Mouse (Mus musculus) C2C12 (cell line): Measurements from ENCODE around the gene Glp1r. TPM values are rescaled to one million over a fixed set of nuclear protein-coding genes. Genes with fewer than 3 reads are reported as not detected.
A peak's percentile ranks its signal among the peaks of the same experiment; 100 is the strongest.

Experiments
- H3K27me3 ChIP-seq: one replicate; pipeline ENCODE4 v1.6.1; 2011; ENCODE audit not compliant: control insufficient read depth, insufficient read depth, insufficient read length
- H3K36me3 ChIP-seq: one replicate; pipeline ENCODE4 v1.6.1; 2011; ENCODE audit not compliant: control insufficient read depth, insufficient read depth
- H3K4me3 ChIP-seq: one replicate; pipeline ENCODE4 v1.5.1; 2011; ENCODE audit warnings: mild to moderate bottlenecking, control low read depth; ENCODE audit not compliant: poor library complexity, insufficient read depth, severe bottlenecking
- H3K79me2 ChIP-seq: one replicate; pipeline ENCODE4 v1.6.1; 2011; ENCODE audit not compliant: control insufficient read depth, insufficient read depth
- H3K79me3 ChIP-seq: one replicate; pipeline ENCODE4 v1.6.1; 2011; ENCODE audit warnings: low read depth, control low read depth
- H3ac ChIP-seq: one replicate; pipeline ENCODE3; 2011; ENCODE audit warnings: low read depth; ENCODE audit not compliant: control insufficient read depth, insufficient read length
- CEBPB ChIP-seq: IDR thresholded peaks from one replicate; pipeline ENCODE4 v1.6.1; 2011; ENCODE audit warnings: low read depth, mild to moderate bottlenecking, control low read depth, moderate library complexity
- CTCF ChIP-seq: IDR thresholded peaks from one replicate; pipeline ENCODE4 v1.5.1; 2011; ENCODE audit not compliant: control insufficient read depth, insufficient read depth, insufficient read length
- FOSL1 ChIP-seq: IDR thresholded peaks from one replicate; pipeline ENCODE4 v1.8.0; 2011; ENCODE audit warnings: mild to moderate bottlenecking, low read length; ENCODE audit not compliant: poor library complexity, insufficient read depth, severe bottlenecking
- MAX ChIP-seq: IDR thresholded peaks from one replicate; pipeline ENCODE4 v1.6.1; 2011; ENCODE audit warnings: mild to moderate bottlenecking, control low read depth
- MYOD1 ChIP-seq: IDR thresholded peaks from one replicate; pipeline ENCODE4 v1.6.1; 2011; ENCODE audit warnings: low read depth; ENCODE audit not compliant: control insufficient read depth, insufficient read length
- MYOG ChIP-seq: IDR thresholded peaks from one replicate; pipeline ENCODE4 v1.6.1; 2011; ENCODE audit not compliant: control insufficient read depth, insufficient read length; ENCODE audit errors: extremely low read depth
- USF1 ChIP-seq: IDR thresholded peaks from one replicate; pipeline ENCODE4 v1.6.1; 2011; ENCODE audit warnings: low read depth, mild to moderate bottlenecking, control low read depth, moderate library complexity
- polyA plus RNA-seq: library from polyadenylated mRNA; unstranded; fragments of >200 nt; fragmentation: generic; extraction: Trizol; gene quantifications from one replicate; pipeline ENCODE4 v1.2.1, GENCODE M21; 2012; ENCODE audit warnings: missing spikeins

The Glp1r gene
- polyA plus RNA-seq, 1 experiment, result 0.80 TPM

GRCm38 (mm10) chr17:30904096-30904495, 2.5 kb downstream of the Glp1r start:
- TF ChIP-seq CTCF, result no peak
- no peak for TF ChIP-seq MAX
- TF ChIP-seq FOSL1, result no peak
- no peak for TF ChIP-seq MYOG
- no peak for TF ChIP-seq USF1
- Histone ChIP-seq H3ac (no peak overlapping the region), H3K36me3 (no peaks in the 10 kb centered on the region), H3K4me3 (no peak overlapping the region), H3K79me2 (no peaks in the 10 kb centered on the region), H3K79me3 (no peaks in the 10 kb centered on the region), H3K27me3 (peaks cover 12% of the 10 kb centered on the region)

GRCm38 (mm10) chr17:30907577-30907976, 6.0 kb downstream of the Glp1r start:
- Histone ChIP-seq H3K4me3 (no peak overlapping the region), H3K27me3 (no peaks in the 10 kb centered on the region), H3K79me3 (no peaks in the 10 kb centered on the region), H3ac (no peak overlapping the region), H3K79me2 (no peaks in the 10 kb centered on the region), H3K36me3 (no peaks in the 10 kb centered on the region)
- TF ChIP-seq MYOG, result no peak
- no peak for TF ChIP-seq CTCF
- peak; percentile 75 for TF ChIP-seq MYOD1

DNA sequence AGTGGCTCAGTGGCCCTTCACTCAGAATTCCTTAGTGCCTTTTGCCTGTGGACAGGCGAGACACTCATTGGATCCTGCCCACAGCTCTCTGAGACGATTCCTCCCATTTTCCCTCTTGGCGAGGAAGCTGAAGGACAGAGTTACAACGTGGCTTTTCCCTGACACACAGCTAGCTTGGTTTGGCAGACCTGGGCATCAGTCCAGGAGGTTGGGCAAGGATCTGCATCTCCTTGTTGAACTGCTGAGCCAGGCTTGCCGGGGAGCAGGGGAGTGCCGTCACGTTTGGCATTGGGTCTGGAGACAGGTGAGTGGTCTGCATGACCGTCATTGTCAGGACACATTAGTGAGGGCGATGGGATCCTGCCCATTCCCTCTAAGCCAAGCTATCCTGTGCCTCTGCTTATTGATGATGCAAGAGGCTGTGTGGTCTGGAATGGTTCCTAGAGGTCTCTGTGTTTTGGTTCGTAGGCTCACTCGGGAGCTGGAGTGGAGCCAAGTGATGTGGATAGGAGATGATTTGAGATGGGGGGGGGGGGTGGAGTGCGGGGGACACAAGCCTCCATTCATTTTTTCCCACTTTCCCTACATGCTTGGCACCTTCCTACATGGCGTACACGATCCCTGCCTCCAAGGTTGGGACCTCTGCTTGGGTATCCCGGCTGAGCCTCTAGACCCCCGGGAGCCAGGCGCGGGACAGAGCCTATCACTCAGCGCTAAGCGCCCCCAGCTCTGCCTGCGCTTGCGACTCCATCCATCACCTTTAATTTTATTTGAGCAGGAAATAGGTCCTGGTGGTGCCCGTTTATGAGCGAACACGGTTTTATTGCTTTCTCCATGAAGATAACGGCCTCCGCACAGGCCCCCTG, 9.5 kb downstream of the Glp1r start:
- Histone ChIP-seq H3K4me3 (no peak overlapping the region), H3K27me3 (no peaks in the 10 kb centered on the region), H3K36me3 (no peaks in the 10 kb centered on the region), H3K79me2 (no peaks in the 10 kb centered on the region), H3ac (no peak overlapping the region), H3K79me3 (no peaks in the 10 kb centered on the region)
- TF ChIP-seq USF1 (no peak), CEBPB (peak; percentile 78)

- H3K4me3 ChIP-seq, result no peak overlapping the region
- TF ChIP-seq CEBPB (no peak), MYOD1 (no peak), CTCF (no peak), USF1 (no peak), MAX (no peak), MYOG (no peak), FOSL1 (no peak)
- no peaks in the 10 kb centered on the region for H3K36me3 ChIP-seq
- H3K27me3 ChIP-seq, result no peaks in the 10 kb centered on the region
- no peak overlapping the region for H3ac ChIP-seq
- H3K79me2 ChIP-seq, result no peaks in the 10 kb centered on the region
- no peaks in the 10 kb centered on the region for H3K79me3 ChIP-seq
These were observed 10.1 kb downstream of the Glp1r start for GRCm38 (mm10) chr17:30911732-30912088.

- Histone ChIP-seq H3K27me3 (no peaks in the 10 kb centered on the region), H3K36me3 (no peaks in the 10 kb centered on the region), H3ac (no peak overlapping the region), H3K79me3 (no peaks in the 10 kb centered on the region), H3K79me2 (no peaks in the 10 kb centered on the region), H3K4me3 (no peak overlapping the region)
- TF ChIP-seq MYOD1 (no peak), CEBPB (no peak), MAX (no peak), USF1 (no peak), FOSL1 (no peak), MYOG (no peak), CTCF (no peak)
These were observed 10.9 kb downstream of the Glp1r start for GRCm38 (mm10) chr17:30912536-30912935.

GRCm38 (mm10) chr17:30914264-30914663, 12.6 kb downstream of the Glp1r start:
- no peaks in the 10 kb centered on the region for H3K79me3 ChIP-seq
- no peak for TF ChIP-seq MAX
- TF ChIP-seq CTCF, result no peak
- TF ChIP-seq MYOD1, result no peak
- no peak for TF ChIP-seq USF1
- TF ChIP-seq FOSL1, result no peak
- TF ChIP-seq CEBPB, result no peak
- TF ChIP-seq MYOG, result no peak
- H3K27me3 ChIP-seq, result no peaks in the 10 kb centered on the region
- no peak overlapping the region for H3ac ChIP-seq
- no peak overlapping the region for H3K4me3 ChIP-seq
- H3K79me2 ChIP-seq, result no peaks in the 10 kb centered on the region
- H3K36me3 ChIP-seq, result no peaks in the 10 kb centered on the region
